Mouse (Mus musculus): ENCODE data around the gene Camkmt. TPM values are rescaled to one million over a fixed set of nuclear protein-coding genes. Genes with fewer than 3 reads are reported as not detected.

Gene Camkmt
- polyA plus RNA-seq, 2 experiments = 0.77 to 3.0 TPM

GRCm38 (mm10) chr17:85353191-85353590, 262.8 kb downstream of the Camkmt start:
- H3K4me1 ChIP-seq (replicated peaks; ENCODE audit: control insufficient read depth in 2 of 2, insufficient read depth in 2 of 2, low read length in 1 of 2) = no peaks in the 10 kb centered on the region

GRCm38 (mm10) chr17:85353636-85354035, 263.3 kb downstream of the Camkmt start:
- Histone ChIP-seq H3K9me3 (ENCODE audit: control insufficient read depth, low read length) (no peaks in the 10 kb centered on the region), H3K27me3 (ENCODE audit: control insufficient read depth, insufficient read depth, low read length) (no peaks in the 10 kb centered on the region), H3K4me3 (ENCODE audit: insufficient read depth in 1 of 2, low read depth in 2 of 2, low read length in 2 of 2) (no peak overlapping the region), H3K4me1 (replicated peaks; ENCODE audit: control insufficient read depth in 2 of 2, insufficient read depth in 2 of 2, low read length in 1 of 2) (no peaks in the 10 kb centered on the region), H3K36me3 (replicated peaks; ENCODE audit: control insufficient read depth, insufficient read depth, low read depth) (no peaks in the 10 kb centered on the region), H3K9ac (replicated peaks) (no peak overlapping the region), H3K27ac (no peak overlapping the region), H3K4me2 (ENCODE audit: low read depth) (no peak overlapping the region)
- ATAC-seq (ENCODE audit: insufficient read depth) (no peak), DNase-seq (ENCODE audit: low read depth in 3 of 3, low spot score in 3 of 3) (no peak)
- no peak for TF ChIP-seq CTCF (IDR thresholded peaks at IDR 0.05; ENCODE audit: low read depth)
- no peak for TF ChIP-seq EP300 (IDR thresholded peaks at IDR 0.05; ENCODE audit: low read depth)
- WGBS (ENCODE audit: insufficient replicate concordance) = 68% methylated on average over 10 of the region's 10 CpGs

More at GRCm38 (mm10) chr17:85353191-85353590, 262.8 kb downstream of the Camkmt start:
- Histone ChIP-seq H3K9me3 (ENCODE audit: control insufficient read depth, low read length) (no peaks in the 10 kb centered on the region), H3K27me3 (ENCODE audit: control insufficient read depth, insufficient read depth, low read length) (no peaks in the 10 kb centered on the region), H3K4me3 (ENCODE audit: insufficient read depth in 1 of 2, low read depth in 2 of 2, low read length in 2 of 2) (no peak overlapping the region), H3K27ac (no peak overlapping the region), H3K4me2 (ENCODE audit: low read depth) (no peak overlapping the region), H3K36me3 (replicated peaks; ENCODE audit: control insufficient read depth, insufficient read depth, low read depth) (no peaks in the 10 kb centered on the region), H3K9ac (replicated peaks) (no peak overlapping the region)
- WGBS (ENCODE audit: insufficient replicate concordance) = 70% methylated on average over 6 of the region's 6 CpGs
- ATAC-seq (ENCODE audit: insufficient read depth) (no peak), DNase-seq (ENCODE audit: low read depth in 3 of 3, low spot score in 3 of 3) (no peak)
- no peak for TF ChIP-seq CTCF (IDR thresholded peaks at IDR 0.05; ENCODE audit: low read depth)
- TF ChIP-seq EP300 (IDR thresholded peaks at IDR 0.05; ENCODE audit: low read depth) = no peak

GRCm38 (mm10) chr17:85355356-85355755, 265.0 kb downstream of the Camkmt start:
- Histone ChIP-seq H3K9me3 (ENCODE audit: control insufficient read depth, low read length) (no peaks in the 10 kb centered on the region), H3K27ac (no peak overlapping the region), H3K27me3 (ENCODE audit: control insufficient read depth, insufficient read depth, low read length) (no peaks in the 10 kb centered on the region), H3K4me1 (replicated peaks; ENCODE audit: control insufficient read depth in 2 of 2, insufficient read depth in 2 of 2, low read length in 1 of 2) (no peaks in the 10 kb centered on the region), H3K36me3 (replicated peaks; ENCODE audit: control insufficient read depth, insufficient read depth, low read depth) (no peaks in the 10 kb centered on the region), H3K4me3 (ENCODE audit: insufficient read depth in 1 of 2, low read depth in 2 of 2, low read length in 2 of 2) (no peak overlapping the region), H3K4me2 (ENCODE audit: low read depth) (no peak overlapping the region), H3K9ac (replicated peaks) (no peak overlapping the region)
- DNase-seq (ENCODE audit: low read depth in 3 of 3, low spot score in 3 of 3) (no peak), ATAC-seq (ENCODE audit: insufficient read depth) (no peak)
- WGBS (ENCODE audit: insufficient replicate concordance) = 74% methylated on average over 9 of the region's 9 CpGs
- TF ChIP-seq CTCF (IDR thresholded peaks at IDR 0.05; ENCODE audit: low read depth) (no peak), EP300 (IDR thresholded peaks at IDR 0.05; ENCODE audit: low read depth) (no peak)

- H3K36me3 ChIP-seq (replicated peaks; ENCODE audit: control insufficient read depth, insufficient read depth, low read depth) = no peaks in the 10 kb centered on the region
- ATAC-seq (ENCODE audit: insufficient read depth) = no peak
- H3K4me3 ChIP-seq (ENCODE audit: insufficient read depth in 1 of 2, low read depth in 2 of 2, low read length in 2 of 2) = no peak overlapping the region
- H3K27me3 ChIP-seq (ENCODE audit: control insufficient read depth, insufficient read depth, low read length) = no peaks in the 10 kb centered on the region
- H3K27ac ChIP-seq = no peak overlapping the region
- no peaks in the 10 kb centered on the region for H3K9me3 ChIP-seq (ENCODE audit: control insufficient read depth, low read length)
- no peak overlapping the region for H3K9ac ChIP-seq (replicated peaks)
- no peak overlapping the region for H3K4me2 ChIP-seq (ENCODE audit: low read depth)
- no peaks in the 10 kb centered on the region for H3K4me1 ChIP-seq (replicated peaks; ENCODE audit: control insufficient read depth in 2 of 2, insufficient read depth in 2 of 2, low read length in 1 of 2)
- 64% methylated on average over 7 of the region's 7 CpGs for WGBS (ENCODE audit: insufficient replicate concordance)
- no peak for TF ChIP-seq EP300 (IDR thresholded peaks at IDR 0.05; ENCODE audit: low read depth)
- no peak for TF ChIP-seq CTCF (IDR thresholded peaks at IDR 0.05; ENCODE audit: low read depth)
- DNase-seq (ENCODE audit: low read depth in 3 of 3, low spot score in 3 of 3) = no peak
Observed at GRCm38 (mm10) chr17:85361006-85361405, 270.7 kb downstream of the Camkmt start.

GRCm38 (mm10) chr17:85367319-85367718, 277.0 kb downstream of the Camkmt start:
- Histone ChIP-seq H3K4me1 (replicated peaks; ENCODE audit: control insufficient read depth in 2 of 2, insufficient read depth in 2 of 2, low read length in 1 of 2) (no peaks in the 10 kb centered on the region), H3K27ac (no peak overlapping the region), H3K36me3 (replicated peaks; ENCODE audit: control insufficient read depth, insufficient read depth, low read depth) (no peaks in the 10 kb centered on the region), H3K4me2 (ENCODE audit: low read depth) (no peak overlapping the region), H3K4me3 (ENCODE audit: insufficient read depth in 1 of 2, low read depth in 2 of 2, low read length in 2 of 2) (no peak overlapping the region), H3K27me3 (ENCODE audit: control insufficient read depth, insufficient read depth, low read length) (no peaks in the 10 kb centered on the region), H3K9me3 (ENCODE audit: control insufficient read depth, low read length) (no peaks in the 10 kb centered on the region), H3K9ac (replicated peaks) (no peak overlapping the region)
- no peak for ATAC-seq (ENCODE audit: insufficient read depth)
- 69% methylated on average over 5 of the region's 5 CpGs for WGBS (ENCODE audit: insufficient replicate concordance)
- no peak for DNase-seq (ENCODE audit: low read depth in 3 of 3, low spot score in 3 of 3)
- no peak for TF ChIP-seq EP300 (IDR thresholded peaks at IDR 0.05; ENCODE audit: low read depth)
